Comparison of ENCODE assay signal across 15 mouse cellular contexts in genomic region chr5:4259260-4259659, GRCm38 (mm10).
"Had no signal": no experiment of that assay in that cellular context is flagged by ENCODE, and none has a peak within 500 bp of the region (broad histone marks: within the 10 kb centered on the region; RNA-seq: fewer than 3 reads in every experiment).

No protein-coding gene starts in this region.

- DNase-seq: retina, postnatal 1 day; right cerebral cortex, adult 18-20 months; right cerebral cortex, postnatal 14 days; right cerebral cortex, postnatal 25 days; right cerebral cortex, postnatal 4 days; spleen, adult 18-20 months; thymus, adult 18-20 months; thymus, adult 2 months; thymus, postnatal 14 days; thymus, postnatal 25 days; thymus, postnatal 36 days; thymus, postnatal 4 days had no signal

- H3K9me3 ChIP-seq: neural tube, embryonic 13.5 days; neural tube, embryonic 15.5 days; stomach, embryonic 15.5 days had no signal

- H3K27me3 ChIP-seq: neural tube, embryonic 13.5 days; neural tube, embryonic 15.5 days; stomach, embryonic 15.5 days had no signal

- H3K4me3 ChIP-seq: neural tube, embryonic 13.5 days; neural tube, embryonic 15.5 days; stomach, embryonic 15.5 days had no signal

- H3K27ac ChIP-seq: neural tube, embryonic 13.5 days; neural tube, embryonic 15.5 days; stomach, embryonic 15.5 days had no signal

- H3K9ac ChIP-seq: neural tube, embryonic 13.5 days; neural tube, embryonic 15.5 days; stomach, embryonic 15.5 days had no signal

- H3K4me2 ChIP-seq: neural tube, embryonic 13.5 days; neural tube, embryonic 15.5 days; stomach, embryonic 15.5 days had no signal

- H3K36me3 ChIP-seq: neural tube, embryonic 13.5 days; neural tube, embryonic 15.5 days; stomach, embryonic 15.5 days had no signal

- H3K4me1 ChIP-seq: neural tube, embryonic 15.5 days; stomach, embryonic 15.5 days had no signal
